Mouse (Mus musculus): ENCODE results near the gene Zscan25.
A peak's percentile ranks its signal among the peaks of the same experiment; 100 is the strongest.
"Not testable (repeated sequence)": the region's sequence is repeated elsewhere in the genome, so short reads cannot be mapped to it uniquely, and the experiment has no call there.

Gene Zscan25

DNA sequence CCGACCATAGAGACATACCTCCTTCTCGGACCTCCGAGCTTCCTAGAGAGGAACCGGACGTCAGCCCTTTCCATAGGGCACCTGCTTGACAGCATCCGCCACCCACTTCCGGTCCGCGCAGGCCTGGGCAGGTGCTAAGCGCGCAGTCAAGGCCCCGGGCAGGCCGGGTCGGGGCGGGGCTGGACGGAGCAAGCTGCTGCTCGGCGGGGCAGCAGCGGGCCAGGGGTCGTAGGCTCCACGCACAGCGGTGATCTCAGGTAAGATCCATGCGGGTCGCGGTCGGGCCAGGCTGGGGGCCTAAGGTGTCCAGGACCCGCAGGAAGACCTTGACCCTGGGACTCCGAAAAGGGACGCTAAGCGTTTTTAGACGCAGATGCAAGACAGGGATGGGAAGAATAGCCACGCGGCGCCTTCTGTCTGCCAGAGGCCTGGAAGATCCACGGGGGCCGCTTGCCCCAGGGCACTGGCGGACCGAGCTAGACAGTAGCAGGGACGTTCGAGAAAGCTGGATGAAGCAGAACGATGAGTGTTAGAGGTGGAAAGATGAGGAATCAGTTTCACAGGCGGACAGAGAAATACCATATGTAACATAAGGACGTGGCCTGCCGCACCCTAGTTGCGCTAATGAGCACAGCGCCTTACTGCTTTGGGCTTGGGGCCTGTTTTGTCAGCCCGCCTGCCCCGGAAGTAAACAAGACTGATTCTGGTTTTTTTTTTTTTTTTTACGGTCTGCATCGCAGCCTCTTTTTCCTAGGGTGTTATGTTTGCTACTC, at the start of gene Zscan25:
Zscan25 (plus strand) TSS at position 130 of the 773 bp plus-strand sequence.
- peak; percentile 94 for DNase-seq (ENCODE audit: low read depth, low spot score)

DNA sequence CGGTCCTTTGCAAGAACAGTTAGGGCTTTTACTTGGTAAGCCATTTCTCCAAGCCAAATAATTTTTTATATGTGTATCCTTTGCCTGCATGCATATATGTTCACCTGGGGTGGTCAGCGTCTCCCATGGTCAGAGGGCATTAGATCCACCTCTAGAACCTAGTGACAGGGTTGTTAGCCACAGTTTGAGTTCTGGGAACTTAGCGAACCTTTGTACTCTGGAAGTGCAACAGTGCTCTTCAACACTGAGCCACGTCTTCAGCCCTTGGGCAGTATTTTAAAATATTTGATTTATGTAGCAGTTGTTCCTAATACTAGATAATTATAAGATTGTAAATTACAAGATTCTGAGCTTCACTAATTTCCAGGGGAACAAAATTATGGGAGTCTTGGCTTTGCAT, 49.7 kb upstream of the Zscan25 start:
- no peak for DNase-seq (ENCODE audit: low read depth, low spot score)

DNA sequence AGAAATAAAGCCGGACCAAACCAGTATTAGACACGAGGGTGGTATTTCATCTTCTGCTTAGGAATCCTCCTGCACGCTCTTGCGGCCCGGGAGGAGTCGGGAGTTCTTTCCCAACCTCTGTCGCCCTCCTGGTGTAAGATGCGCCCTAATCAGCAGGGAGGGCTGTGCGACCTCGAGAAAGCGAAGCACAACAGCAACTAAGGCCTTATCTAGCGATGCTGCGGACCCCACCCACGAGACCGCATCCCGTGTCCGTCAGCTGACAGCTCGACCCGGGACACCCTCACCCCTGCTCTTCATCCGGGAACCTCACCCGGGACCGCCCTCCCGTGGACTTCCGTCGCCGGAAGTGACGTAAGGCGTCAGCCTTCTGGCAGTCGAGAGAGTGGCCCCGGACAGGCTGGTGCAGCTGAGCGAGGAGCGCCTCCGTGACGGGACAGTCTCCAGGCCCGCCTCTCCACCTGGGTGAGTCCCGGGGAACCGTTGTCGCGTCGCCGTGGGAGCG, 48.9 kb upstream of the Zscan25 start, which contains the start of gene Zfp655:
Zfp655 (plus strand) TSS at position 349 of the 505 bp plus-strand sequence.
- peak; percentile 96 for DNase-seq (ENCODE audit: low read depth, low spot score)

DNA sequence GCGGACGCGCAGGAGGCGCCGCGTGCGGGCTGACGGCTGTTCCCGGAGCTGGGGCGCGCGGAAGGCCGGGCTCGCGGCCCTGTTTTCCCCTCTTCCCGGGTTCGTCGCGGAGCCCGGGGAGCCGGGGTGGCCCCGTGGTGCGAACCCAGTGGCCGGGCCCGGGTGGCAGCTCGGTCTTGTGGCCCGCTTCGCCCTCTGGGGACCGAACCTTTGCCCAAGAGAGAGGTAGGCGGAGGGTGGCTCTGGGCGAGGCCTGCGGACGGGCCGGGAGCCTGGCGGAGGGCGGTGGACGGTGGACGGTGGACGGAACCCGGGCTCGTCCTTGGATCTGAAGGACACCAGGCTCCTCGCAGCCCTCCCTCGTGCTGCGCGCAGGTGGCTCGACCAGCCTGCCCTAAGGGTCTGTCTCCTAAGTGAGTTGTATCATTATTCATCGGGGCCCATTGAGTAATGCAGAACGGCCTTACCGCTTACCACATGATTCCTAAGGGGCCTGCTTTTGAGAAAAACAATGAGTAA, 48.3 kb upstream of the Zscan25 start:
- DNase-seq (ENCODE audit: low read depth, low spot score) = no peak

DNA sequence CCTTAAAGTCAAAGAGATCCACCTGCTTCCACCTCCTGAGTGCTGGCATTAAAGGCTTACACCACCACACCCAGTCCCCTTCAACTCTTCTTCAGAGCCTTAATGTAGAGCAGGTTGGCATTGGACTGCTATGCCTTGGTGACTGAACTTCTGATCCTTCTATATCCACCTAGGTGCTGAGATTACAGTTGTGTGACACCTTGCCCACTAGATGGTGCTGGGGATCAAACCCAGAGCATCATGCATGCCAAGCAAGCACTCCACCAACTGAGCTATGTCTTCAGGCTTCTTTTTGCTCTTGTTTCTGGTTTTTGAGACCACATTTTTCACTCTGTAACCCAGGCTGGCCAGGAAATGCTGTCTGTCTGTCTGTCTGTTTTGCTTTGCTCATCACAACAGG, 45.7 kb upstream of the Zscan25 start:
- DNase-seq (ENCODE audit: low read depth, low spot score) = peak; percentile 11

DNA sequence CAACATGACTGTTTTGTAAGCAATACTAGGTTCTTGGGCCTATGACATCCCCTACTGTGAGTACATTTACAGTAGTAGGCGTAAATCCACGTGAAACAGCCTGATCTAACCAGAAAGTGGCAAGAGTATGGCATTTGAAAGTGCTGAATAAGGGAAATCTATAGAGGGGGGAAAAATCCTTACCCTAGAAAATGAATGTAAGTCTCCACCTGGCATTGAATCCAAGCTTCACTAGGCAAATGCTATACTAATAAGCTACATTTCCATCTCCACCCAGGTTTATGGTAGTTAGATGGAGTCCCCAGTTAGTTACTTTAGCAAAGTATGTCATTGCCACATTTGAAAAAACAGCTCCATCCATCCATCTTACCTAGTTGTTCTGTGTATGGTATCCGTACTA, 30.8 kb upstream of the Zscan25 start:
- no peak for DNase-seq (ENCODE audit: low read depth, low spot score)

DNA sequence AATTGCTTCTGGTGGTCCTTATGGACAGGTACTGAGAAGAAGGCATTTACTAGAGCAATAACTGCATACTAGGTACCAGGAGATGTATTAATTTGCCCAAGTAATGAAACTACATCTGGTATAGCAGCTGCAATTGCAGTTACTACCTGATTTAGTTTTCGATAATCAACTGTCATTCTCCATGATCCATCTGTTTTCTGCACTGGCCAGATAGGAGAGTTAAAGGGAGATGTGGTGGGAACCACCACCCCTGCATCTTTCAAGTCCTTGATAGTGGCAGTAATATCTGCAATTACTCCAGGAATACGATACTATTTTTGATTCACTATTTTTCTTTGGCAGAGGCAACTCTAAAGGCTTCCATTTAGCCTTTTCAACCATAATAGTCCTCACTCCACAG, 6.7 kb upstream of the Zscan25 start:
- DNase-seq (ENCODE audit: low read depth, low spot score) = not testable (repeated sequence)

DNA sequence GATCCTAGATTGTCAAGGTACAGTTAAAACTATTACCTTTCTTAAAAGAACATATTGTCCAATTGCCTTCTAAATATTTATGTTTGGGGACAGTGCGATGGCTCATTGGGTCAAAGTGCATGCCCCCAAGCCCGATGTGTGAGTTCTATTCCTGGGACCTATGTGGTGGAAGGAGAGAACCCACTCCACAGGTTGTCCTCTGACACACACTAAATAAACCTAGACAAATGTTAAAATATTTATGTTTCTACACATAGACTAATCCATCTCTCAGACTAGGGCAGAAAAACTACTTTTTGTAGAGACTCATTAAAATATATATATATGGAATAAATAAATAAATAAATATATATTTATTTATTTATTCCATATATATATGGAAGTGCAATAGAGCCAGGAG, 352 bp upstream of the Zscan25 start:
- no peak for DNase-seq (ENCODE audit: low read depth, low spot score)

DNA sequence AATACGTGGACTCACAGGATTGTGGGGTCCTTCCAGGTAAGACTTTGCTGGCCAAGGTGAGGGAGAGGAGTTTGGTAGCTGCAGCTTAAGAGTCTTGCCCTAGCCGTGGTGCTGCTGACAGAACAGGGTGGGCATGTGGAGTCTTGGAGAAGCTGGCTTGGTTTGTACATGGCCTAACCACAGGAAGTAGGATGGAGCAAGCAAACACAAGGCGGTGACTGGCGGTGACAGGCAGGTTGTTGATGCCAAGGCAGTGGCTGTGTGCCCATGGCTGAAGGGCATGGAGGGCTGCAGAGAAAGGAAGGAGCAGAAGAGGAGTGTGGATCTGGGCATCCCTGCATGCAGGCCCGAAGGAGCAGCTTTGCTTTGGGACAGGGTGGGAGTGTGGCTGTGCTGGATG, 8.1 kb downstream of the Zscan25 start:
- DNase-seq (ENCODE audit: low read depth, low spot score) = no peak

DNA sequence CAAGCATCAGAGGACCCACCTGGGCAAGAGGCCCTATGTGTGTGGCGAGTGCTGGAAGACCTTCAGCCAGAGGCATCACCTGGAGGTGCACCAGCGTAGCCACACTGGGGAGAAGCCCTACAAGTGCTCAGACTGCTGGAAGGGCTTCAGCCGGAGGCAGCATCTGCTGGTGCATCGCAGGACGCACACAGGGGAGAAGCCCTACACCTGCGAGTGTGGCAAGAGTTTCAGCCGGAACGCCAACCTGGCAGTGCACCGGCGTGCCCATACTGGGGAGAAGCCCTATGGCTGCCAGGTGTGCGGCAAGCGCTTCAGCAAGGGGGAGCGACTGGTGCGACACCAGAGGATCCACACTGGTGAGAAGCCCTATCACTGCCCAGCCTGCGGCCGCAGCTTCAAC, 10.4 kb downstream of the Zscan25 start:
- DNase-seq (ENCODE audit: low read depth, low spot score) = no peak

DNA sequence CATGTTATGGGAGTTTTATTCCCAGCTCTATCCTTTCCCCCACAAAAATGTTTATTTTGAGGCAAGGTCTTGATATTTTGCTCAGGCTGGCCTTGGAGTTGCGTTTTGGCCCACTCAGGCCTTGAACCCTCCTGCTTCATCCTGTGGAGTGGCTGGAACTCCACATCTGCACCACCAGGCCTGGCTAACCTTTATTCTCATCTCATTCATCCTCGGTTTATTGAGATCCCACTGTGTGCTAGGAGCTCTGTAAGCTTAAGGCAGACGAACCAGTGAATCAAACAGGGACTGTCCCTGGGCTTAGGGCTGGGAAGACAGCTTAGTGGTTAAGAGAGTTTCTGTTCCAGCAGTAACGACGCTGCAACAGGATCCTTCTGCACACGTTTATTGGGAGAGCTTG, 12.1 kb downstream of the Zscan25 start:
- no peak for DNase-seq (ENCODE audit: low read depth, low spot score)

DNA sequence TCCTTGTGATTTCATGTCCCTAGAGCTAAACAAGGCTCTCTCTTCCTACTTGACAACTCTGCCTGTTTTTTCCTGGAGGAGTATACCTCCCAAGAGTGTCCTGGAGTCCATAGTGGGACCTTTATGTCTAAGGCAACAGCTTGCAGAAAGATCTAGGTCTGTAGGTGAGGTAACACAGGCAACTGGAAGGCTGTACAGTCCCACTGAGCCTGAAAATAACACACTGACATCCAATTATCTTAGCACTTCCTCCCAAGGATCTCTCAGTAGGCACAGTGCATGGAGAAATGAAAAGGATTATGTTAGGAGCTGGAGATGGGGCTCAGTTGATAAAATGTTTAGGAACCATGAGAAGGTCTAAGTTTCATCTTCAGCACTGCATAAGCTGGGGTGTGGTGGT, 20.2 kb downstream of the Zscan25 start:
- no peak for DNase-seq (ENCODE audit: low read depth, low spot score)

DNA sequence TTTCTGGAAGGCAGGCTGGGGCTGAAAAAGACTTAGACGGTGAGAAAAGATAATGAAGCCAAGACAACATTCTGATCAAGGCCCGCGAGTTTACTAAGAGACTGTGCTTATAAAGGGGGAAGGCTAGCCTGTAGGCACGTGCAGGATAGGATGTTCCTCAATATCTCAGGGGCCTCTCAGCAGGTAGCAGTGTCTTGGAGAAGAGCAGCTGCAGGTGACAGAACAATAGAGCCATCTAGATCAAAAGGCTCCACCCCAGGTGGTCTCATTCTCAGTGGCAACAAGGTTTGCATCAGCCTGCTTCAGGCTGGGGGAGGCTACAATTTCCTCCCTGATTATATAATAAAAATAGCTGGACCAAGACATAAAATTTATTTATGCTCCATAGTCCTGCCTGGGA, 21.5 kb downstream of the Zscan25 start:
- DNase-seq (ENCODE audit: low read depth, low spot score) = not testable (repeated sequence)

DNA sequence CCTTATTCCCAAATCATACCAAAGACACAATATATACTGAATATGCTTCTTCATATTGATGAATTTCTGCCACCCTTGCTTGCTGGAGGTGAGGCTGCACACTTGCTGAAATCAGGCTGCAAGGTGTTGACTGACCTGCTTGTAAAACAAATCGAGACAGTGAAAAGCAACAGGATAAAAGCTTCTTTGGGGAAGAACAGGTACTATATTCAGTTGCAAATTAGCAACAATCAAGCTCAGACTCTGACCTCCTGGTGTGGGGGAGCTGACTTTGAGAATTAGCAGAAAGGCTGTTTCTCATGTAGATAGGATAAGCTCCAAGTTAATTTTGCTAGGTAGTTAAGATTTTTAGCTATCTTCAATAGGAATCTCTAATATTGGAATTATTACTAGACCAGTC, 22.1 kb downstream of the Zscan25 start:
- no peak for DNase-seq (ENCODE audit: low read depth, low spot score)

DNA sequence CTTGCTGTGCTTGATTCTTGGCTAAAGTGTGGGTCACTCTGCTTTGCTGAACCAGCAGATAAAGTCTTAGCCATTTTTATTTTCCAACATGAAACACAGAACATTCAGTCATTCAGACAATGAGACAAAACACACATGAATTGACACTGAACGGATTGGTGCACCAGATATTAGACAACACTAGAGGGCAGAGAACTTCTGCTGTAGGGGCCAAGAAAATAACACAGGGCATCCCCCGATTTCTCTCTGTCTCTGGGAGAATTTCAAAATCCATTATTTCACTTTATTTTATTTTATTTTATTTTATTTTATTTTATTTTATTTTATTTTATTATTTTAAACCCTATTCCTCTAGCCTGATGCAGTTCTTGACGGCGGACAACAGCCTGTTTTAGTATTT, 26.7 kb downstream of the Zscan25 start:
- not testable (repeated sequence) for DNase-seq (ENCODE audit: low read depth, low spot score)

DNA sequence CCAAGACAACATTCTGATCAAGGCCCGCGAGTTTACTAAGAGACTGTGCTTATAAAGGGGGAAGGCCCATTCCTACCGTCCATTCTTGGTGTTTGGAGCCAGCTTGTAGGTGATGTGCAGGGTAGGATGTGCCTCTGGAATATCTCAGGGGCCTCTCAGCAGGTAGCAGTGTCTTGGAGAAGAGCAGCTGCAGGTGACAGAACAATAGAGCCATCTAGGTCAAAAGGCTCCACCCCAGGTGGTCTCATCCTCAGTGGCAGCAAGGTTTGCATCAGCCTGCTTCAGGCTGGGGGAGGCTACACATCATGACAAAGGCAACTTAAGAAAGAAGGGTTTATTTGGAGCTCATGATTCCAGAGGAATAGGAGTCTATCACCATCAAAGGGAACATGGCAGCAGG, 27.5 kb downstream of the Zscan25 start:
- DNase-seq (ENCODE audit: low read depth, low spot score) = not testable (repeated sequence)

DNA sequence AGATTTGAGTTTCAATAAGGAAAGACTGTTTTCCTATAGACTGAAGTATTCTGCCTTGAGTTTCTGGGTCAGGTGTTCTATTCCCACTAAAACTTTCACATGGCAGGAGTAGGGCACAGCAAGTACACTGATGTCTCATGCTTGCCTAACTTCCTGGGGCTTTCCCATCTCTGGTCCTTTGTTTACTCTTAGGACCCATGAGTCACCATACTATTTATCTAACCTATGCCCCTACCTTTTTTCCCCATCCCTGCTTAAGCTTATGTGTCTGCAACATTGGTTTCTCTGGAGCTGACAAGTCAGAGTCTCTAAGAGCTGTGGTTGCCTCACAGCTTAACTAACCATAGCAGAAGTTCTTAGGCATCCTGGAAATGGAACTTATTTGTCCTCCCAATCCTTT, 33.5 kb downstream of the Zscan25 start:
- no peak for DNase-seq (ENCODE audit: low read depth, low spot score)

DNA sequence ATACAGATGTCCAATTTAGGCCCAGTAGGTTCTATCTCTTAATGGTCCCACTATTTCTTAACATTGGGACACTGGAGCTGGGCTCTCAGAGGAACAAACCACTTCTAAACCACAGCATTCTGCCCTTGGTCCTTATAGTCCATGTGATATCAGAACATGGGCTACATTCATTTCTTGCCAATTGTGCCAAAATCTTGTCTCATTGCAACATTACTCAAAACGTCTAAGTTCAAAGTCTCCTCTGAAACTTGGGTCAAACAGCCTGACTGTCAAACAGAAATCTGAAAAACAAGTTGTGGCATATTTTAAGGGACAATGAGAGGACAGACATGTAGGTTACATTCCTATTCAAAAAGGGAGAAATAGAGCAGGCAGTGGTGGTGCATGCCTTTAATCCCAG, 36.8 kb downstream of the Zscan25 start:
- DNase-seq (ENCODE audit: low read depth, low spot score) = no peak

DNA sequence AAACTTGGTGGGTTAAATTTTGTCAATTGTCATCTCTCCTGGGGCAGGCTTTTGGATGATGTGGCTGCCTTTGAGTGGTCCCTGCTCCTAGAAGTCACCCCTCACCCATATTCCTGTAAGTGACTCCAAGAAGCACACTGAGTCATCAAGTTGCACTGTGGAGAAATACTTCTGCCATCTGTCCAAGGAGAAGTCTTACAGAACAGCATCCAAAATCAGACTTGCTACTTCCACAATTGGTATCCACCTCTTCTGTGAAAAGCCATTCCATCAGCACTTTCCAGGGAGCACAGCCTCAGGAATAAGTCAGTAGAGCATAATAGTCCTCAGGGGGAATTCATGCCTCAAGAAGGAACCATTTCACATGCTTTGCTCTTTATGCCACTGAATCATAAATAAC, 58.5 kb downstream of the Zscan25 start:
- not testable (repeated sequence) for DNase-seq (ENCODE audit: low read depth, low spot score)

Measured in forelimb bud, embryonic 11.5 days (tissue).